Mouse (Mus musculus) ES-Bruce4 (cell line): ENCODE results near the gene Cutal. TPM values are rescaled to one million over a fixed set of nuclear protein-coding genes. Genes with fewer than 3 reads are reported as not detected.
A peak's percentile ranks its signal among the peaks of the same experiment; 100 is the strongest.

Experiments used
- H3K27ac ChIP-seq: 2 replicates; pipeline ENCODE4 v1.5.1; 2012; ENCODE audit warnings: low read length, inconsistent platforms; ENCODE audit not compliant: insufficient read depth
- H3K27me3 ChIP-seq: 2 replicates; pipeline ENCODE4 v1.6.1; 2012; ENCODE audit warnings: mild to moderate bottlenecking, low read length, inconsistent platforms; ENCODE audit not compliant: control insufficient read depth, poor library complexity, insufficient read depth, severe bottlenecking
- H3K36me3 ChIP-seq: 2 replicates; pipeline ENCODE4 v1.6.1; 2012; ENCODE audit warnings: inconsistent platforms, mild to moderate bottlenecking, low read length, moderate library complexity; ENCODE audit not compliant: control insufficient read depth, poor library complexity, insufficient read depth, severe bottlenecking
- H3K4me1 ChIP-seq: one replicate; pipeline ENCODE4 v1.8.1; 2011; ENCODE audit warnings: low read length; ENCODE audit not compliant: control insufficient read depth, insufficient read depth
- H3K4me3 ChIP-seq: 2 replicates; pipeline ENCODE4 v1.5.1; 2011; ENCODE audit warnings: low read depth, mild to moderate bottlenecking, low read length
- H3K9ac ChIP-seq: 2 replicates; pipeline ENCODE4 v1.6.1; 2012; ENCODE audit warnings: low read depth, mild to moderate bottlenecking, inconsistent platforms; ENCODE audit not compliant: poor library complexity, severe bottlenecking
- H3K9me3 ChIP-seq: replicated peaks from 2 replicates; pipeline ENCODE4 v1.6.1; 2012; ENCODE audit warnings: mild to moderate bottlenecking, low read length, inconsistent platforms; ENCODE audit not compliant: control insufficient read depth, poor library complexity, insufficient read depth, severe bottlenecking
- CTCF ChIP-seq: IDR thresholded peaks from one replicate; pipeline ENCODE4 v1.8.1; 2011; ENCODE audit warnings: low read depth, low read length
- EP300 ChIP-seq: IDR thresholded peaks from 2 replicates; pipeline ENCODE4 v1.6.1; 2011; ENCODE audit warnings: low read depth, low read length; ENCODE audit not compliant: insufficient read depth
- POLR2A ChIP-seq: IDR thresholded peaks from one replicate; pipeline ENCODE4 v1.8.1; 2011; ENCODE audit warnings: low read length; ENCODE audit not compliant: insufficient read depth
- polyA plus RNA-seq: library from polyadenylated mRNA; stranded (reverse); fragments of >200 nt; gene quantifications from 2 replicates; pipeline ENCODE4 v1.2.4, GENCODE M21; 2011; ENCODE audit warnings: low read depth; ENCODE audit not compliant: missing spikeins, insufficient read depth, insufficient read length

Gene Cutal
- polyA plus RNA-seq, 1 experiment, result 1.9 TPM

- Histone ChIP-seq H3K4me3 (no peak overlapping the region), H3K9me3 (no peaks in the 10 kb centered on the region), H3K9ac (no peak overlapping the region), H3K27ac (no peak overlapping the region), H3K27me3 (no peaks in the 10 kb centered on the region), H3K4me1 (no peaks in the 10 kb centered on the region), H3K36me3 (no peaks in the 10 kb centered on the region; the same call in 1 of the 2 replicates)
- no peak for TF ChIP-seq POLR2A
- peak; percentile 73 for TF ChIP-seq CTCF
Observed at GRCm38 (mm10) chr2:34897820-34898219, 23.6 kb downstream of the Cutal start.

- Histone ChIP-seq H3K36me3 (no peaks in the 10 kb centered on the region; the same call in 1 of the 2 replicates), H3K9ac (no peak overlapping the region), H3K4me3 (no peak overlapping the region)
Observed at GRCm38 (mm10) chr2:34899682-34900081, 25.5 kb downstream of the Cutal start.

GRCm38 (mm10) chr2:34900412-34900811 is 26.2 kb downstream of the Cutal start:
- Histone ChIP-seq H3K9ac (no peak overlapping the region), H3K4me3 (no peak overlapping the region), H3K27me3 (no peaks in the 10 kb centered on the region), H3K4me1 (no peaks in the 10 kb centered on the region), H3K36me3 (no peaks in the 10 kb centered on the region; the same call in 1 of the 2 replicates), H3K9me3 (no peaks in the 10 kb centered on the region), H3K27ac (no peak overlapping the region)
- TF ChIP-seq EP300, result no peak
- TF ChIP-seq CTCF, result no peak
- TF ChIP-seq POLR2A, result no peak

More at GRCm38 (mm10) chr2:34899682-34900081, 25.5 kb downstream of the Cutal start:
- H3K4me1 ChIP-seq, result no peaks in the 10 kb centered on the region
- no peak overlapping the region for H3K27ac ChIP-seq
- H3K27me3 ChIP-seq, result no peaks in the 10 kb centered on the region
- H3K9me3 ChIP-seq, result no peaks in the 10 kb centered on the region
- TF ChIP-seq EP300 (no peak), CTCF (no peak), POLR2A (no peak)

- Histone ChIP-seq H3K36me3 (no peaks in the 10 kb centered on the region; the same call in 1 of the 2 replicates), H3K27ac (no peak overlapping the region), H3K27me3 (no peaks in the 10 kb centered on the region), H3K4me1 (no peaks in the 10 kb centered on the region), H3K9me3 (no peaks in the 10 kb centered on the region), H3K9ac (no peak overlapping the region), H3K4me3 (no peak overlapping the region)
- TF ChIP-seq POLR2A (no peak), CTCF (peak; percentile 34), EP300 (no peak)
Observed at GRCm38 (mm10) chr2:34901726-34902125, 27.5 kb downstream of the Cutal start.

- Histone ChIP-seq H3K27ac (no peak overlapping the region), H3K27me3 (no peaks in the 10 kb centered on the region), H3K4me1 (peaks cover 2% of the 10 kb centered on the region), H3K9ac (no peak overlapping the region), H3K9me3 (no peaks in the 10 kb centered on the region), H3K4me3 (no peak overlapping the region), H3K36me3 (no peaks in the 10 kb centered on the region)
- TF ChIP-seq POLR2A, result no peak
- TF ChIP-seq CTCF, result no peak
- TF ChIP-seq EP300, result no peak
Observed at GRCm38 (mm10) chr2:34902731-34903130, 28.5 kb downstream of the Cutal start.

- no peak for TF ChIP-seq CTCF
- TF ChIP-seq EP300, result no peak
- no peak for TF ChIP-seq POLR2A
- Histone ChIP-seq H3K4me3 (no peak overlapping the region), H3K9me3 (no peaks in the 10 kb centered on the region), H3K4me1 (peaks cover 2% of the 10 kb centered on the region), H3K27ac (no peak overlapping the region), H3K36me3 (no peaks in the 10 kb centered on the region), H3K9ac (no peak overlapping the region), H3K27me3 (no peaks in the 10 kb centered on the region)
Observed at GRCm38 (mm10) chr2:34903191-34903590, 29.0 kb downstream of the Cutal start.
